Mouse (Mus musculus) kidney, postnatal 14 days (tissue): Measurements from ENCODE around the gene Myo9b.

ENCODE experiments used
- DNase-seq: peaks from one replicate; pipeline ENCODE4 v3.0.0; 2022; ENCODE audit warnings: mixed read lengths

Myo9b gene

DNA sequence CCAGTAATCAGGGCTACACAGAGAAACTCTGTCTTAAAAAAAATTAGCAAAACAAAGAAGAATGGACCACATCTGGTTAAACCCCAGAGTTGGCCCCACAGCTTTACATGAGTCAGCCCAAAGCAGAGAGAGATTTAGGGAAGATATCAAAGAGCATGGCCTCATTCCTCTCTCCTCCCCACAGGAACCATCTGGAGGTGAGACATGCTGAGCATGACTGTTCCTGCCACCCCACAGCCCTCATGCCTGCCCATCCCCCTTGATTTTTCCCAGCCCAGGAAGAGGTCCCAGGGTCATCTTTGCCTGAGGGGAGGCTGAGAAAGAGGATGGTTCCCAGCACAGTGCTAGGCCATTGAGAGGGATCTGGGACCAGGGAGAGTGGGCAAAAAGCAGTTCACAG lies 95.9 kb downstream of the Myo9b start:
- DNase-seq = no peak

DNA sequence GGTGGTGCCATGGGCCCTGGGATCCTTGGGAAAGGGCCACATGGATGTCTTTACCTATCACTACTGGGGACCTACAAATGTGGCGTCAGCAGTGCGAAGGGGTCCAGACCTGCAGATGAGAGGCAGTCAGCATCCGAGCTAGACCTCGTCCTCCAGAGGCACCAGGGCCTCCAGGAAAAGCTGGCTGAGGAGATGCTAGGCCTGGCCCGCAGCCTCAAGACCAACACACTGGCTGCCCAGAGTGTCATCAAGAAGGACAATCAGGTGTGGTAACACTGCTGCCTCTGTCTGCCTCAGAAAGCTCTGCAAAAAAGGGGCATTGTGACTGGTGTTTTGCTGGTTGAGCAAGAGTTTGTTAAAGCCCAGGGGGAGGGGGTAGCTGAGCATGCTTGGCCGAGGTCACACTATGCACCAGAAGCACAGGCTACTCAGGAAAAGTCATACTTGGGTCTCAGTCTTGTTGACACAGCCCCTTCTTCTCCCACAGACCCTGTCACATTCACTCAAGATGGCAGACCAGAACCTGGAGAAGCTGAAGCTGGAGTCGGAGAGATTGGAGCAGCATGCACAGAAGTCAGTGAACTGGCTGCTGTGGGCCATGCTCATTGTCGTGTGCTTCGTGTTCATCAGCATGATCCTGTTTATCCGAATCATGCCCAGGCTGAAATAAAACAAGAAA lies 96.7 kb downstream of the Myo9b start:
- no peak for DNase-seq

DNA sequence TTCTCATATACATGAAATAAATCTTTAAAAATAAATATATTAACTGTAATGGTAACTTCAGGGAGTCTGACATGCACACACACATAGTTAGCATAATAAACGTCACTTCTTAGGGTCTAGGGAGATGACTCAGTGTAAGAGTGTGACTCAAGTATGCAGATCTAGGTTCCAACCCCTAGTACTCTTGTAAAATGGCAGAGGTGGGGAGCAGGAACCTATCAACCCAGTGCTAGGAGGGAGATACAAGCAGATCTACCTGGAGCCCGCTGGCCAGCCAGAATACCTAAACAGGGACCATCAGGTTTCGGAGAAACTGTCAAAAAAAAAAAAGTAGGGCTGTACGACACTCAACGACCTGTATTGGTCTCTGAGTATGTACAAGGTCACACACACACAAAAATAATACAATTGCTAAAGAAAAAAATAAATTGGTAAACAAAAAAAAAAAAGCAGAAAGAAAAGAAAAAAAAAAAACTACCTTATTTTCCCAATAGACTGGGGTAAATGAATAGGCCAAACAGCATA lies 98.3 kb downstream of the Myo9b start:
- no peak for DNase-seq

DNA sequence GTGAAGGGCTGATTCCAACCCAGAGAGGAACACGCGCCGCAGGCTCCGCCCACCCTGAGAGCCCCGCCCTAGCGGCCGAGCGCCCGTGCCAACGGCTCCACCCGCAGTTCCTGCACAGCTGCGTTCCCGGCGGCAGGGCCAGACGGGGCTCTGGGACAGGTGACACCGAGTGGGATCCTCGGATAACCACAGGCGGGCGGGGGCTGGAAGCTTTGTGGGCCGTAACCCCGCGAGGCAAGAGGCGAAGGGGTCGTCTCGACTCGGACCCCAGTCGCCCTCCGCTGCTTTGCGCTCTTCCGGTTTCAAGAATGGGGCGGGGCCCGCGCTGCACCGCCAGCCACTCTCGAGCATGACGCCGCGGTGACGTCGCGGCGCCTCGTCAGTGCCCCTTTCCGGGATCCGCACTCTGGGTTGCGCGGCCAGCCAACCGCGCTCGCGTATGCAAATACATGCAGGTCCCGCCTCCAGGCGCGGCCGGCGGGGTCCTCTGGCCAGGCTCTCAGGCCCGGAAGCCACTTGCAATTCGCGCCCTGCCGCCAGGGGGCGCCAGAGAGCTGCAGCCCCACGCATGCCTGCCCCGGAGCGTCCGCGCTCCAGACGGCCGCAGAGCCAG lies 98.8 kb downstream of the Myo9b start, which contains the start of gene Ocel1:
Gene Ocel1, plus strand, starts transcription at position 63 of the 613 bp plus-strand sequence.
- DNase-seq = peak; percentile 99

DNA sequence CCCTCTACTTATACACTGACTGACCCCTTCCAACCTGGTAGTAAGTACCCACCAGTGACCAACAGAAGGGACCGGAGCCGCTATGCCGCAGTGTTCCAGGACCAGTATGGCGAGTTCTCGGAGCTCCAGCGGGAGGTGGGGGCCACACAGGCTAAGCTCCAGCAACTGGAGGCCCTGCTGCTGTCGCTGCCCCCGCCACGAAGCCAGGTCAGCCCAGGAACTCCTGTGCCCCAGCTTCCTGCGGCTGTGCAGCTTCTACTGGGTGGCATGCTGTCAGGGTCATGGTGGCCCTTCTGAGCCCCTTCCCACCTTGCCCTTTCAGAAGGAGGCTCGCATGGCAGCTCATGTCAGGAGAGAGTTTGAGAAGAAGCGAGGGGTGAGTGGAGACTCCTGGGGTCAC lies 99.9 kb downstream of the Myo9b start:
- no peak for DNase-seq

DNA sequence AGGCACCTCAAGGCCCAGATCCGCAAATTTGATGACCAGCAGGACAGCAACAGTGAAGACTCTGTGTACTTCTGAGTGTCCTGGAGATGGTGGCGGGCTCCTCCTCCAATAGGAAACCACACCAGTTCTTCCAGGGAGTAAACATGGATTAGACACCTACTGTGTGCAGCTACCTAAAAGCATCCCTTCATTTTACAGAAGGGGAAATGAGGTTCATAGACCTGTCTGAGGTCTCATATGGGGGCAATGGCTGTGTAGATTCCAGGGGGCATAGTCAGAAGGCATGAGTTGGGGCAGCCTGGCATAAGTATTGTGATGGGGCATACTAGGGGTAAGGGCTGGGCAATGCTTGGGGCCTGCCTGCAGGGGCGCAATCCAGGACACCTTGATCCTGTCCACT lies 100.5 kb downstream of the Myo9b start:
- DNase-seq = no peak

DNA sequence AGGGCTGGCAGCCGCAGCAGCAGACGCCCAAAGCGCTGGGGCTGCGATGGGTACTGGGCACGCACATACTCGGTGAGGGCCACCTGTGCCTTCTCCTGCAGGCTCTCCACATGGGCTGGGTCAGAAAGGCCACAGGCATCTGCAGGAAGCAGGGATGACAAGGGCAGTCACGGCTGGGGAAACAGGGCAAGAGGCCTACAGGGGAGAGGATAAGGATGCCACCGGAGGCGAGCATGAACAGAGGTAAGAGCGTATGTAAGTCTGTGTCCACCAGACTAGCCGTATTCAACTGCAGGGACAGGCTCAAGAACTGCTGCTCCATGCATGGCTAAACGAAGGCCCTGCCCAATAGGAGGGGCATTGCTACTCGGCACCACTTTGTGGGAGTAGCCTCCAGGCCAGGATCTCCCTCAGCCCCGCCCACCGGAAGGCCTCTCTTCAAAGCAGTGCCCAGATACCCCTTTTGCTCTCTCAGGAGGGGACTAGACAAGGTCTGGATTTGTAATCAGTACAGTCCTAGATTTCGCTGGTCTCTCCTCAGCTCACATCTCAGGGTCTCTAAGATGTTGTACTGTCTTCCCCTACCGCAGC lies 102.2 kb downstream of the Myo9b start:
- DNase-seq = peak; percentile 70

DNA sequence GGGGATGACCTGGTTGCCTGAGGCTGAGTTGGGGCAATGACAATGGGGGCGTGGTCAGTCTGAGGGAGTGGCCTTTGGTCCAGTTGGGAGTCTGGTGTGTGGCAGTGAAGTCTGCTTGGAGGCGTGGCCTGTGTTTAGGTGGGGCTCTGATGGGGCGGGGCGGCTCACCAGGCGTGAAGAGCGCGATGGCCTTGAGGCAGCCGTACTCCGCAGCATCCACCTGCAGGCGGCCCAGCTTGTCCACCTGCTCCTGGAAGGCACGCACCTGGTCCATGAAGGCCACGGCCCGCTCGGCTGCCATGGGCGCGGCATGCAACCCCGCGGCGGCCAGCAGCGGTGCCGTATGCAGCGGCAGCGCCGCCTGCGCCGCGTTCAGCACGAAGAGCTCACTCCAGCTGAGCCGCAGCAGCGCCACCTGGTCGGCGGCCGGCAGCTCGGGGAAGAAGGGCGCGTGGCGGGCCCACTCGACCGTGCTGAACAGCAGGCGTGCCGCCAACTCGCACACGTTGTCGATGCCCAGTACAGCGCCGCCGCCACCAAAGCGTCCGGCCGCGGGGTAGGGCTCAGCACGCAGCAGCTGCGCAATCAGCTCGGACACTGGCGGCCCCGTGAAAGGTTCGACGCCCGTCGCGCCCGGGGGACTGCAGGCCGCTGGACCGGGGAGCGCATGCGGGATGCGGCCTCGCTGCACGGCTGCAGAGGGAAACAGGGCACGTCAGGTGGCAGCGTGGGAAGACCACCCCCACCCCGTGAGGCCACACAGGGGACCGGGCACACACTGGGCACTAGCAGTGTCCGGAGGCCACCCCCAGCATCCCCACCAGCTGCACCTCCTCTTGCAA lies 103.3 kb downstream of the Myo9b start:
- DNase-seq = peak; percentile 89

DNA sequence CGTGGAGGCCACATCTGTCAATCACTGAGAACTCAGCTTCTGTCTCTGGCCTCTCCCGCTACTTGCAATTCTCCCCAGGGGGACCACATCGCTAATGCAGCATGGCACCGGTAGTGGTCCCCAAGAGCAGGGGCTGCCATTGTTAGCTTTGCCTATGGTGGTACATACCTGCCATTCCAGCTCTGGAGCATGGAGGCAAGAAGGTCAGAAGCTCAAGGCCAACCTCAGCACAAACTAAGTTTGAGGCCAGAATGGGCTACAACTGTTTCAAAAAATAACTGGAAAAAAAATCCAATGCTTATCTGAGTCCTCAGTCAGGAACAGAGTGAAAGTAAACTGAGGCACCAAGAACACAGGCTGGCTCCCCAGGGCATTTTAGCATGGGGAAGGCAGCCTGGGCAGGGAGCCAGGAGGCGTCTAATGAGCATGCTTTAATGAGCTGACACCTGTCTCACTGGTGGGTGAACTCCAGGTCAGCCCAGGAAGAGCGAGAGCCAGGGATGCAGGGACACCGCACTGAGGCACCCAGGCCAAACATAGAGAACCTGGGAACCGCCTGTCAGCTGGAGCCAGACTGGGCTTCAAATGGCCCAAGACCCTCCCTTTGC lies 104.0 kb downstream of the Myo9b start:
- peak; percentile 41 for DNase-seq

DNA sequence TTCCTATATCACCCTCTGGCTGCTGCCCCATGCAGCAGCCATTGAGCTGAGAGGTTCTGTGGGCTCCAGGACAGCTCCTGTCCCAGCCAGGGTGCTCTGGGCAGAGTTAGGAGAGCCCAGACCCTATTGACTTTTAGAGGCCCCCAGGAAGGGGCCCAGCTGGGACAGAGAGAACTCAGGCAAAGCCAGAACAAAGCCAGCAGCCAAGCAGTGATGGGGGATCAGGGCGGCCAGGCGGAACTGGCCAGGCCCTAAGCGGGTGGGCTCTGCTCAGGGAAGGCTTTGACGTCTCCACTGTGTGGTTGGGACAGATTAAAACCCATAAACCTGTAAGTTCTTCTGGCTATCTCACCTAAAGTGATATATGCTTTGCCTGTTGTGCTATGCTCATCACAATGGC lies 106.5 kb downstream of the Myo9b start:
- no peak for DNase-seq

DNA sequence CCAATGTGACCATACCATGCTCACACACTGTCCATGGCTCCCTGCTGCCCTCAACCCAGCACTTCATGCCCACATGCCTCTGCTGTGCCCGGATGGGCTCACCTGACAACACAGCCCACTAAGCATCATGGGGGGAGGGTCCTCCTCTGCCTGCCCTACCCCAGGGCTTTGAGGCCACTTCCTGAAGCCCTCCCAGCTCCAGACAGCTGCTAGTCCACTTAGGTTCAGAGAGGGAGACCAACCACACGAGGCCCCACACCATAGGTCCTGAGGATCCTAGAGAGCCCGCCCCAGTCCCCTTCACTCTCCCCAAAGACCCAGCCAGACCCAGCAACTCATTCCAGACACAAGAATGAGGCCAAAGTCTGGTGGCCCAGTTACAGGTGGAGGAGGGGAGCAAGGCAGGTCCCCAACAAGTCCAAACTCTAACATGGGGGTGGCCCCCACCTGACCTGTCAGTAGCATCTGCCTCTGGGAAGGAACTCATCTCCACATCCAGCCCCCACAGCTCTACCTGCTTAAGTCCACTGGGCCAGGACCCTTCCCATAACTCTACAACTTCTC lies 107.1 kb downstream of the Myo9b start:
- peak; percentile 71 for DNase-seq

DNA sequence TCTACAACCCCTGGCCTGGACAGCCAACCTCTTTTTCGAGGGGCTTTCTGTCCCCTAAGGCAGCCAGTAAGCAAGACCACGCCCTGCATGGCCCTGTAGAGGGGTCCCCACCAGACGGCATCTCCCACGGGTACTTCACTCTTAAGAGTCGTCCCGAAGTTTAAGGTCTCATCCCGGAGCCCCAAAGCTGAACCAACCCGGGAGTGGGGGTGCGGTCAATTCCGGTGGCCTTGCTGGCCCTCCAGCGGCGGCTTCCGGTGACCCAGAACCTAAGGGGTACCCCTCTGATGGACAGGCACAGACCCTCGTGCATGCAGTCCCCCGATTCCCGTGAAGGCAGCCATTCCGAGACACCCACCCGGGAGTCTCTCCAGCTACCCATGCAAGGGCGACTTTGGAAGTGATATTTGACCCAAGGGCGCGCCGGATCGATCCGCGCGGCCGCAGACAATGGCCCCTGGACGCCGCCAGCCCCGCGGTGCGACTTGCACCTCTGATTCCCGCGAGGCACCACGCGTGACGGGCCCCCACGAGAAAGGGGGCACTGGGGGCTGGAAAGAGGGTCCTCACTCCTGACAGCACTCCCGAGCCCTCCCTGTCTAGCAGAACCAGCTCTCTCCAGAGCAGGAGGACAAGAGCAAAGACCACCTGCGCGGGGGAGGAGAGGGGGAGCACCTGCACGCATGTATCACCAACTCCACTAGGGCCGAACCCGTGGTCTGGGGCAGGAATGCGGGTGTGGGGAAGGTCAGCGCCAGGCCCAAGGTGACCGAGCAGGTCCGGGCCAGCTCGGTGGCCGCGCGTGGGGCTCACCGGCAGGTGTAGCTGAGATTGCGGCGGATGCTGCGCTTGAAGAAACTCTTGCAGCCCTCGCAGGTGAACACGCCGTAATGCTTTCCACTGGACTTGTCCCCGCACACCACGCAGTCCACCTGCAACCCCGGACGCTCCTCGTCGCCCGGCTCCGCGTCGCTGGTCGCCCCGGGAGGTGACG lies 108.0 kb downstream of the Myo9b start:
- peak; percentile 60 for DNase-seq

DNA sequence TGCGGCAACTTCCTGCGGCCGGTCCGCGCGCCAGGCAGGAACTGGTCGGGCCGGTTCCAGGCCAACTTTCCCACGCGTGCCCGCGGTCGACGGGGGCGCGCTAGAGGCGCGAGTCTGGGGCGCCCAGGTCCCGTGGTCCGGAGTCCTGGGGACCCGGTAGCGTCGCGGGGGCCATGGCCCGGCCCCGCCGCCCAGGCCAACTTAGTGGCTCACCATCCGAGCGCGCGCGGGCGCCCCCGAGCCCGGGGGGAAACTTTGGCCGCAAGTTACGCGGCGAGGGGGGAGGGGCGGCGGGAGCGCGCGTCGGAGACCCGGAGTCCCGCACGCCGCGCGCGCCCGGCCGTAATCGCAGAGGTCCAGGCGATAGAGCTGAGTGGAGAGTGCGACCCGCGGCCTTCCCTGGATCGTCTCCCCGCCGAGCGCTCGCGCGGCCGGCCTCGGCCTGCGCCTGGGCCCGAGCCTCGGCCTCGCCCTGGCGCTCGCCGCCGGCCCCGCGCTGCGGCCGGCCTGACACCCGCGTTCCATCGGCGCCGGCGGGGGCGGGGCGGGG lies 109.0 kb downstream of the Myo9b start, which contains the start of gene Nr2f6:
Gene Nr2f6, minus strand, starts transcription at position 540 of the 550 bp plus-strand sequence.
- DNase-seq = peak; percentile 88

DNA sequence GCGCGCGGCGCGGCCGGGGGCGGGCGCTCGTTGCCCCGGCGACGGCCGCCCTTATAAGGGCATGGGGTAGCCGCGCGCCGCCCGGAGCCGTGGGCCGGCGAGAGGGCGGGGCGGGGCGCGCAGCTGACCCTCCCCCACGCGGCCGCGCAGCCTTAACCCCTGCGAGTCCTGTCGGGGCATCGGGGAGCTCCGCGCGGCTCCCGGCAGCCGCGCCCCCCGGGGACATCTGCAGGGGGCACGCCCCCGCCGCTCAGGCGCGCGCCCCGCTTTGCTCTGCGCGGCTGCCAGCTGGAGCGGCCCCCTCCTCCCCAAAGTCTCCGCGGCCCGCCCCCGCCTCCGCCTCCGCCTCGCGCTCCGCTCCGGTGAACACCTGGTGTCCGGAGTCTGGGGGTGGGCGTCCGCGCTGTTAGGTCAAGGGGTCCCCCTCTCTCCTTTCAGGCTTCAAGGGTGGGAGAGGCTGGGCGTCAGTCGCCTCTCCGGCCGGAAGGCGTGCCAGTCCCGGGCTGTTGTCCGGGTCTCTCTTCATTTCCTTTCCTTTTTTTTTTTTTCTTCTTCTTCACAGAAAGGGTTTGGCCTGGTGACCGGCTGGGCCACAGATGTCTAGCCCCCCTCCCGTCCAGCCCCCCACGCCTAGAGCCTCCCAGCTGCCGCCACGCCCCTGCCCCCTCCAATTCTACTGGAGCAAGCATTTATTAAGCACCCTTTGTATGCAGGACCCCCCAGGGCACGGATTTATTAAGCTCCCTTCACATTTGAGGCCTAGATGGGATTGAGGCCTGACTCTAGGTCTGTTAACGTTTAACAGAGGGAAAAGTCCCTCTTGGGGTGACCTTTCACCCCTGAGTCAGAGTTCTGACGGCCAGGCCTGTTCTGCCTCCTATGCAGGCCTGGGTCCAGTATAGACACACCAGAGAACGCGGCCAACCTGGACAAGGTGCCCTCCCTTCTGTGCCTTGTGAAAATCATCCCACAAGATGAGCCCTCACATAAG lies 109.8 kb downstream of the Myo9b start:
- peak; percentile 96 for DNase-seq

DNA sequence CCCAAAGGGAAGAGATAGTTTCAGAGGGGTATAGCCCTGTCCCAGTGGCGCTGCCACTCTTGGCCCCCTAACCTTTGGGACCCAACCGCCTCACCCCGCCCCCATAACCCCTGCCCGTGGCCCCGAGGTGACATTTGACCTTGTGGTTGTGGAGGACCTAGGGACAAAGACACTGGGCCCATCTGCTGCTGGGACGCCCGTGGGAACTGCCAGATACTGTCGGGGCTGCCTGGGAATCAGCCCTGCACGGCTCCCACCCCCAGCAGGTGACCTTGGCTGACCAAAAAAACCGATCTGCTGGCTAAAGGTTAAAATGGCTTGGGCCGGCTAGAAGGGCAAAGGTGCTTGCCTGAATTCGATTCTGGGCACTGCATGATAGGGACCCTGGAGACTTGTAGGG lies 110.9 kb downstream of the Myo9b start:
- DNase-seq = peak; percentile 45

DNA sequence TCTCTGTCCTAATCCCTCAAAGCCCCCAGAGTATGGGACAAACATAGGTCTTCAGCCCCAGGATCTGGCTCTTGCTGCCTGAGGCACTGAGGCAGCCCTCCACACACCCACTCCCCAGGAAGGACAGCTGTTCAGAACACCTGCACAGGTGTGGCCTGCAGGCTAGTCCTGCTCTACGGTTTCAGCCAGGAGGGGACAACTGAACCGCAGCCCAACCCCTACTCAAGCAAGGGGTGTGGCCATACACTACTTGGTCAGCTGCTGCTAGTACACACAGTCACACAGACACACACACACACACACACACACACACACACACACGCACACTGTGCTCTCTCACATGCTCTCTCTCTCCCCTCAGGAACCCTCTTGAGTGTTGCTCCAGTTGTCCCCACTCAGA lies 111.3 kb downstream of the Myo9b start:
- no peak for DNase-seq

DNA sequence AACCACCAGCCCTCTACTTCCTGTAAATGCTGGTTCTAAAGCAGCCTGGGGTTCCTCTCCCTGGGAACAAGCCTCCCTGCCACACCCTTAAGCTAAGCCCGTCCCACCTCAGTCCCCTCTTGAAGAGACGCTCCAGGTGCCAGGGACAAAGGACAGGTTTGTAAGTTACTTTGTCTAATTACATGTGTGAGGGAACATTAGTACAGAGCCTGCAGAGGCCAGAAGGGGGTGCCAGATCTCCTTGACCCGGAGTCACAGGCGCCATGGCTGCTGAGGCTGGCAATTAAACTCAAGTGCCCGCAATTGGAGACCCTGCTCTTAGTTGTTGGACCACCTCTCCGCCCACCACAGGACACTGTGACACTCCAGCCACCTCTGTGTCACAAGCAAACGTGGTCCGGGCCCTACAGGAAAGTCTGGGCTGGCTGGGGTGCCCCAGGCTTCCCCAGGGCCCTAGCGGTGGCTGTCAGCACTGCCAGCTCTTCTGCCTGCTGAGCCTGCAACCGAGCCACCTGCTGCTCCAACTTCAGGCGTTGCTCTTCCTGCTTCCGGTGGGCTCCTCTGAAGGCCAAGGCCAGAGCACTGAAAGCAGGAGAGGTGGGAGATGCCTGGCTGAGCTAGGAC lies 112.8 kb downstream of the Myo9b start:
- DNase-seq = no peak

DNA sequence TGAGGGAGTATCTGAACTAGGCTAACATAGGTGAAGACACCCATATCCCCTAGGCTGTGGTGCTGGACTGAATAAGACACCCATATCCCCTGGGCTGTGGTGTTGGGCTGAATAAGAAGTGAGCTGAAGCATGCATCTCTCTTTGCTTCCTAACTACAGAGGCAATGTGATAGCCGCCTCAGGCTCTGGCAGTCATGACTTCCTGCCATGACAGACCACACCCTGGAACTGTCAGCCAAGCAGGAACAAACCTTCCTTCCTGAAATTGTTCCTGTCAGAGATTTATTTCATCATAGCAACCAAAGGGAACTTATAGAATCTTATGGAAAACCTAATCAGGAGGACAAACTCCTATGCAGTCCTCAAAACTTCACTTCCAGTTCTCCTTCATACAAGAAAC lies 115.8 kb downstream of the Myo9b start:
- DNase-seq = no peak

DNA sequence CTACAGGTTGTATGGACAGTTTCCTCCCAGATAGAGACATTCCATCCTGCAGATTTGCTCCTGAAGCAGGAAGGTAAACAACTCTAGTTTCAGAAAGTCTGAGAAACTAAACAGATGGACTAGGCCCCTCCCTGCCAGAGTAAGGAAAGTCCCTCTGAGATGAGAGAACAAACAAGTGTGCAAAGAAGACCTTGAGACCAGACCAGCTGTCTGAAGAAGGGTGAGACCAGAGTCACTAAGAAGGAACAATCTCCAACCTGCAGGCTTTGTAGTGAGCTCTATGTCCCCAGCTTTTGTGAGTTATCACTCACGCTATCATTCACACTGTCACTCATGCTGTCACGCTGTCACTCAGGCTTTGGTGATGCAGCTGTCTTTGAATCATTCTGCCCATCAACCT lies 119.2 kb downstream of the Myo9b start:
- no peak for DNase-seq
